Mouse (Mus musculus) megakaryocyte, adult 5-6 weeks (primary cell): Measurements from ENCODE around the gene S1pr4. TPM values are rescaled to one million over a fixed set of nuclear protein-coding genes. Genes with fewer than 3 reads are reported as not detected.

ENCODE experiments used
- ATAC-seq: 2 replicates; pipeline ENCODE4 v1.8.0; 2016; ENCODE audit warnings: mild to moderate bottlenecking, inconsistent platforms; ENCODE audit not compliant: poor library complexity, severe bottlenecking
- total RNA-seq, 2 experiments: library from RNA; stranded (forward) in 1 of 2; stranded (reverse) in 1 of 2; fragments of 153-499, 151-499 nt in 1 of 2; fragments of 221-1000, 200-1000 nt in 1 of 2; gene quantifications; 2 replicates each; pipeline versions ENCODE4 v1.2.3 to v1.2.4; 2015 to 2017

The S1pr4 gene
- 22.8 and 23.9 TPM in 2 replicates for total RNA-seq (2015)
- 28.1 and 29.3 TPM in 2 replicates for total RNA-seq (2017)

GRCm38 (mm10) chr10:81500032-81500431 lies at the start of gene S1pr4:
Gene S1pr4 (minus strand): TSS chr10:81500132.
- ATAC-seq: no peak

GRCm38 (mm10) chr10:81548944-81549343 lies 49.0 kb upstream of the S1pr4 start:
- no peak for ATAC-seq

GRCm38 (mm10) chr10:81546788-81547571 lies 47.0 kb upstream of the S1pr4 start:
- no peak for ATAC-seq

GRCm38 (mm10) chr10:81546332-81546731 lies 46.4 kb upstream of the S1pr4 start:
- no peak for ATAC-seq

- ATAC-seq: peak; percentile 94
Observed at GRCm38 (mm10) chr10:81545161-81545747, 45.3 kb upstream of the S1pr4 start, which contains the start of gene Gna11. Gene Gna11 (minus strand): TSS chr10:81545190.

- ATAC-seq: no peak; the same call in 1 of the 2 replicates
Observed at GRCm38 (mm10) chr10:81544296-81545160, 44.6 kb upstream of the S1pr4 start.

- no peak for ATAC-seq
Observed at GRCm38 (mm10) chr10:81543633-81544032, 43.7 kb upstream of the S1pr4 start.

- no peak for ATAC-seq
Observed at GRCm38 (mm10) chr10:81542727-81543460, 43.0 kb upstream of the S1pr4 start.

- no peak for ATAC-seq
Observed at GRCm38 (mm10) chr10:81541803-81542202, 41.9 kb upstream of the S1pr4 start.

- ATAC-seq: no peak
Observed at GRCm38 (mm10) chr10:81541363-81541762, 41.4 kb upstream of the S1pr4 start.

GRCm38 (mm10) chr10:81538321-81539048 lies 38.6 kb upstream of the S1pr4 start:
- peak; percentile 28 for ATAC-seq

- ATAC-seq: no peak
Observed at GRCm38 (mm10) chr10:81537429-81537828, 37.5 kb upstream of the S1pr4 start.

GRCm38 (mm10) chr10:81536734-81537133 lies 36.8 kb upstream of the S1pr4 start:
- peak; percentile 49; the same call in 1 of the 2 replicates for ATAC-seq

GRCm38 (mm10) chr10:81534826-81535225 lies 34.9 kb upstream of the S1pr4 start:
- no peak for ATAC-seq

GRCm38 (mm10) chr10:81526779-81527178 lies 26.8 kb upstream of the S1pr4 start:
- peak; percentile 66 for ATAC-seq

- peak; percentile 22 for ATAC-seq
Observed at GRCm38 (mm10) chr10:81525017-81525694, 25.2 kb upstream of the S1pr4 start.

- peak; percentile 69 for ATAC-seq
Observed at GRCm38 (mm10) chr10:81524051-81524605, 24.2 kb upstream of the S1pr4 start, which contains the start of gene Gna15. Gene Gna15 (minus strand): TSS chr10:81524225.

- 0 out of 2 replicates have a peak, but pooled peaks have one; percentile 13 for ATAC-seq
Observed at GRCm38 (mm10) chr10:81523570-81523969, 23.6 kb upstream of the S1pr4 start.

- no peak for ATAC-seq
Observed at GRCm38 (mm10) chr10:81523142-81523541, 23.2 kb upstream of the S1pr4 start.
